Mouse (Mus musculus) embryonic facial prominence, embryonic 11.5 days (tissue): ENCODE data around the gene Agap2. TPM values are rescaled to one million over a fixed set of nuclear protein-coding genes. Genes with fewer than 3 reads are reported as not detected.
A peak's percentile ranks its signal among the peaks of the same experiment; 100 is the strongest.

ENCODE experiments used
- ATAC-seq: fragments of 200-750 bp; cut with Nextera tagmentation; replicated peaks from 2 replicates; pipeline ENCODE4 v1.8.0; 2017; ENCODE audit warnings: low read depth; ENCODE audit not compliant: insufficient number of reproducible peaks, low FRiP score, low TSS enrichment
- DNase-seq: peaks from one replicate; pipeline ENCODE4 v3.0.0-alpha.2; 2015; ENCODE audit warnings: low spot score
- H3K27ac ChIP-seq: fragments of 300-500 bp; sonication (generic); replicated peaks from 2 replicates; pipeline ENCODE4 v1.5.1; 2014; ENCODE audit warnings: mild to moderate bottlenecking, low read depth, low read length, control low read depth
- H3K27me3 ChIP-seq: fragments of 300-500 bp; sonication (generic); 2 replicates; pipeline ENCODE4 v1.6.1; 2014; ENCODE audit warnings: mild to moderate bottlenecking, low read length, moderate library complexity, mixed read lengths; ENCODE audit not compliant: control insufficient read depth, insufficient read depth
- H3K36me3 ChIP-seq: fragments of 300-500 bp; sonication (generic); replicated peaks from 2 replicates; pipeline ENCODE4 v1.6.1; 2014; ENCODE audit warnings: low read depth, mild to moderate bottlenecking, low read length, moderate library complexity, mixed read lengths; ENCODE audit not compliant: control insufficient read depth, insufficient read depth
- H3K4me1 ChIP-seq: fragments of 300-500 bp; sonication (generic); 2 replicates; pipeline ENCODE4 v1.6.1; 2014; ENCODE audit warnings: low read length, mixed read lengths; ENCODE audit not compliant: control insufficient read depth, insufficient read depth
- H3K4me2 ChIP-seq: fragments of 300-500 bp; sonication (generic); 2 replicates; pipeline ENCODE4 v1.6.1; 2014; ENCODE audit warnings: low read depth, mild to moderate bottlenecking, control low read depth, low read length, moderate library complexity
- H3K4me3 ChIP-seq: fragments of 300-500 bp; sonication (generic); 2 replicates; pipeline ENCODE4 v1.5.1; 2014; ENCODE audit warnings: low read depth, low read length, control low read depth
- H3K9ac ChIP-seq: fragments of 300-500 bp; sonication (generic); replicated peaks from 2 replicates; pipeline ENCODE4 v1.6.1; 2014; ENCODE audit warnings: mild to moderate bottlenecking, control low read depth, low read length
- H3K9me3 ChIP-seq: fragments of 300-500 bp; sonication (generic); replicated peaks from 2 replicates; pipeline ENCODE4 v1.6.1; 2016; ENCODE audit warnings: mild to moderate bottlenecking, low read length, inconsistent platforms, mixed read lengths; ENCODE audit not compliant: control insufficient read depth
- WGBS: fragments of 180-500 bp; shearing (Covaris S2); extraction: QIAGEN DNeasy Blood & Tissue Kit; methylation state at CpG from one replicate; pipeline ENCODE4 v1.1.7; 2014; 5-methylcytosine and 5-hydroxymethylcytosine counted together
- polyA plus RNA-seq: library from polyadenylated mRNA; unstranded; fragments of >200 nt; fragmentation: Nextera tagmentation; extraction: Ambion mirVana; gene quantifications from 2 replicates; pipeline ENCODE4 v1.2.1, GENCODE M21; 2014

Gene Agap2
- polyA plus RNA-seq, 1 experiment from 2014 or later = 0.80 TPM

DNA sequence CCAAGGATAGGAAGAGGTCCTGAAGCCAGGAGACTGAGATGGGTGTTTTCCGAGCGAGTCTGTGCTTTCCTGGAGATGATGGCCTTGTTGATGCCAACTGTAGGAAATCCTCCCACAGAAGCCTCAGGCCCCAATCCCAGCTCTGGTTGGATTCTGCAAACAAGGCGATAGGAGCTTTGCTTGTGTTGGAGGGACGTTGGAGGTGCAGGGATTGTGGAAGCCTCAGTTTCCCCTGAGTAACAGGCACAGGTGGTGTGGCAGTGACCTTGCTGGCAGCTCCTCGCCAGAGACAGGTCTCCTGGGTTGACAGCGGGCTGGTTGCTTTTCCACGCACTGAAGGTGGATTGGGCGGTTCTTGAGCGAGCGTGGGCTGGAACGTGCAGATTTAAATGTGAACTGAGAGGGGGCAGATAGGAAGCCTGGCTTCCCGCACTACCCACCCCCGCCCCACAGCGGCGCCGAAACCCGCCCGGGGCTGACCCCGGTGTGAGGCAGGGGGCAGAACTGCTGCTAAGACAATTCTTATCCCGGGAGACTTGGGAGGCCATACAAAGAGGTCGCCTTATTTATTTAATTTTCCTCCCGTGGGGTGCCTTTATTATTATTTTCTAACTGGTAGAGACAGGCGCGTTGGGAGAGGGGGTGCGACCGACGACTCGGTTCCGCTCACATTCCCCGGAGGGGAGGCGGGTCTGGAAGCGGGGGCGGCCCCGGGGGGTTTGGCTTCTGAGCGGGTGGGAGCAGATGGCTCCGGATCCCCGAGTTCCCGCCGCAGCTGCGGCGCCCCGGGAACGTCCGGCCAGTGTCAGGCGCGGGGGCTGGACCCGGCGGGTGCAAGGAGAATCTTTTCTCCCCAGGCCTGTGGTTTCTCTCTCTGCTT lies 6.1 kb downstream of the Agap2 start:
- Histone ChIP-seq H3K4me2 (peak overlapping the region; percentile 34), H3K4me1 (peaks cover 13% of the 10 kb centered on the region), H3K27ac (no peak overlapping the region), H3K36me3 (no peaks in the 10 kb centered on the region), H3K9ac (no peak overlapping the region), H3K27me3 (peaks cover 52% of the 10 kb centered on the region), H3K9me3 (no peaks in the 10 kb centered on the region), H3K4me3 (peak overlapping the region; percentile 18)
- DNase-seq (no peak), ATAC-seq (no peak)
- 2% methylated on average over 48 of the region's 48 CpGs for WGBS

DNA sequence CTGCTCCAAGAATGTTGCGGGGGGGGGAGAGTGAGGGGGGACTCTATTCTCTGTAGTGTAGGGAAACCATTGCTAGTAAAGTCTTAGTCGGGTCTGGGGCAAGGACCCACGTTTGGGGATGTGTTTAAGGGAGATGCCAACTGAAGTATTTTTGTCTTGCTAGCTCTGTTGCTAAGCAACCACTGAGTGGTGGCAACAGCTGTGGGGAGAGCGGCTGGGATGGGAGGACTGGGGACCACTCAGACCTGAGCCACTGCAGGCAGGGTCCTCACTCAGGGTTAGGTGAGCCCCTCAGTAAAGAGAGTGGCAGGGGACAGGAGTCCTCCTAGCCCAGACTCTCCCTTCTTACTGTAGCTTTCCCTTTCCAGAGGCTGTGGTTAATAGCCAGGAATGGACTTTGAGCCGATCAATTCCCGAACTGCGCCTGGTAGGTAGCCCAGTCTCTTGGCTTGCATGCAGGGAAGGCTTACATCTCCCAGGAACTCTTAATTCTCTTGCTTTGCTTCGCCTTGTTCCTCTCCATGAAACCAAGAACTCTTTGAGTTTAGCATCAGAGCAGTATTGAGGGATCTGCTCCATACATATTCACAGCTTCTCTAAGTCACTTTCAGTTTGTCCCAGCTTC lies 7.0 kb downstream of the Agap2 start:
- Histone ChIP-seq H3K36me3 (no peaks in the 10 kb centered on the region), H3K4me1 (peaks cover 13% of the 10 kb centered on the region), H3K27ac (no peak overlapping the region), H3K4me3 (no peak overlapping the region; the same call in 1 of the 2 replicates), H3K9ac (no peak overlapping the region), H3K9me3 (no peaks in the 10 kb centered on the region), H3K4me2 (no peak overlapping the region), H3K27me3 (peaks cover 52% of the 10 kb centered on the region)
- no peak for DNase-seq
- ATAC-seq = no peak
- 33% methylated on average over 8 of the region's 8 CpGs for WGBS

DNA sequence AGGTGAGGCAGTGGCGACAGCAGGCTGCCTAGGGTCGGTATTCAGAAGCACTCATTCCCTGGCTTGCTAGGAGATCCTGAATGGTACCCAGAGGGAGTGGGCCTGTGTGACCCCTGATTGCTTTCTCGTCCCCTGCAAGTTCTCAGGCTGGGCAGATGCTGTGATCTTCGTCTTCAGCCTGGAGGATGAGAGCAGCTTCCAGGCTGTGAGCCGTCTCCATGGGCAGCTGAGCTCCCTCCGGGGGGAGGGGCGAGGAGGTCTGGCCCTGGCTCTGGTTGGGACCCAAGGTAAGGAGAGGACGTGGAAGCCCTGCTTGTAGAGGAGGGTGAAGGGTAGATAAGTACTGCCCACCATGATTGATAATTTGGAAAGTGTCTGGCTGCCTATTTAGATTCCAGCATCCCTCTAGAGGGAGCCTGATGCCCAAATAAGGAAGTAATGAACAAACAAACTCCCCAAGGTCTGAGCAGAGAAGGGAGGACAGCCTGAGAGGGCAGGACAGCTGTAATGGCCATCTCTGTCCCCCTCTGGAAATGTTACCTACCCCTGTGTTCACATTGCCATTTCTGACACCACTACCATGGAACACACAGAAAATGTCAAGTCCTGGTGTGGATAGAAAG lies 8.3 kb downstream of the Agap2 start:
- Histone ChIP-seq H3K36me3 (no peaks in the 10 kb centered on the region), H3K4me3 (no peak overlapping the region), H3K27ac (no peak overlapping the region), H3K4me2 (no peak overlapping the region), H3K9me3 (no peaks in the 10 kb centered on the region), H3K9ac (no peak overlapping the region), H3K27me3 (peaks cover 45% of the 10 kb centered on the region), H3K4me1 (peaks cover 11% of the 10 kb centered on the region)
- ATAC-seq (no peak), DNase-seq (no peak)
- 33% methylated on average over 8 of the region's 8 CpGs for WGBS

DNA sequence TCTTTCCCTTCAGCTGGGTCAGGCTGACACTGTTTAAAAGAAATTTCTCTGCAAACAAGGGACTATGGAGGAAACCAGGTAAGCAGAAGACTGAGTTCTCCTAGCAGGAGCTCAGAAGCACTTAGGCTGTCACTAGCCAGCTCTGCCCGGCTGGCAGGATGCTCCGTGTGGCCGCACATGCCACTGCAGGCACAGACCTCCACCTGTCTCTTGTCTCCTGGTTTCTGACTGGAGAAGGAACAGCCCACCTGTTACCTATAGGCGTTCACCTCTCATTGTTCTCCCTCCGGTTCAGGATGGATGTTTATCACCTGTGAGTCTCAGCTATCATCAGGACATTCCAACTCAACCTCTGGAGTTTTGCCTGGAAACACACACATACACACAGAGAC lies 8.8 kb downstream of the Agap2 start:
- DNase-seq (no peak), ATAC-seq (no peak)
- H3K9me3 ChIP-seq = no peaks in the 10 kb centered on the region
- H3K27me3 ChIP-seq = peaks cover 45% of the 10 kb centered on the region
- H3K9ac ChIP-seq = no peak overlapping the region
- 43% methylated on average over 5 of the region's 5 CpGs for WGBS
- H3K4me1 ChIP-seq = peaks cover 11% of the 10 kb centered on the region
- no peak overlapping the region for H3K4me3 ChIP-seq
- H3K36me3 ChIP-seq = no peaks in the 10 kb centered on the region
- H3K27ac ChIP-seq = no peak overlapping the region
- no peak overlapping the region for H3K4me2 ChIP-seq

DNA sequence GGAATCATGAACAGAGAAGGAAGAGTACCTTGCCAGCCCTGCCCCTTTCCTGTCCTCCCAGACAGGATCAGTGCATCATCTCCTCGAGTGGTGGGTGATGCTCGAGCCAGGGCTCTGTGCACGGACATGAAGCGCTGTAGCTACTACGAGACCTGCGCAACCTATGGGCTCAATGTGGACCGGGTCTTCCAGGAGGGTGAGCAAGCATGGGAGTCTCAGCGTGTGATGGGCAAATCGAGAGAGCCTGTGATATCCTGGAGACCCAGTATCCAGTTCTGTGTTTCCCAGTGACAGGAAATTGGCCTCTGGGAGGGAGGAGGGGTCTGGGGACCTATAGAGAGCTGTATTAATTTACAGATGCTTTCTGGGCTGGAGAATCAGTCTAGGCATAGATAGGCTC lies 10.0 kb downstream of the Agap2 start:
- Histone ChIP-seq H3K36me3 (no peaks in the 10 kb centered on the region), H3K9ac (no peak overlapping the region), H3K27ac (no peak overlapping the region), H3K4me2 (no peak overlapping the region), H3K4me1 (peaks cover 9% of the 10 kb centered on the region), H3K4me3 (no peak overlapping the region), H3K27me3 (peaks cover 46% of the 10 kb centered on the region), H3K9me3 (no peaks in the 10 kb centered on the region)
- WGBS = 78% methylated on average over 9 of the region's 9 CpGs
- ATAC-seq (no peak), DNase-seq (no peak)

DNA sequence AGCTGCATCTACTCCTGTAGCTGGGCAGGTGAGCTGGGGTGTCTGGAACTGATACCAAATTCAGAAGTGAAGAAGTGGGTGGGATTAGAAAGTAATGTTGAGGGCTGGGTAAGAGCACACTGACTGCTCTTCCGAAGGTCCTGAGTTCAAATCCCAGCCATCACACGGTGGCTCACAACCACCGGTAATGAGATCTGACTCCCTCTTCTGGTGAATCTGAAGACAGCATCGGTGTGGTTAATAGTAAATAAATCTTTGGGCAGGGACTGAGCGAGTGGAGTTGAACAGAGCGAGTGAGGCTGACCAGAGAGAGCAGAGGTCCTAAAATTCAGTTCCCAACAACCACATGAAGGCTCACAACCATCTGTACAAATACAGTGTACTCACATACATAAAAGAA lies 10.5 kb downstream of the Agap2 start:
- Histone ChIP-seq H3K9ac (no peak overlapping the region), H3K36me3 (no peaks in the 10 kb centered on the region), H3K4me1 (peaks cover 9% of the 10 kb centered on the region), H3K27me3 (peaks cover 46% of the 10 kb centered on the region), H3K4me2 (no peak overlapping the region), H3K4me3 (no peak overlapping the region), H3K9me3 (no peaks in the 10 kb centered on the region), H3K27ac (no peak overlapping the region)
- ATAC-seq (no peak), DNase-seq (no peak)
- WGBS = 70% methylated on average over 6 of the region's 6 CpGs

DNA sequence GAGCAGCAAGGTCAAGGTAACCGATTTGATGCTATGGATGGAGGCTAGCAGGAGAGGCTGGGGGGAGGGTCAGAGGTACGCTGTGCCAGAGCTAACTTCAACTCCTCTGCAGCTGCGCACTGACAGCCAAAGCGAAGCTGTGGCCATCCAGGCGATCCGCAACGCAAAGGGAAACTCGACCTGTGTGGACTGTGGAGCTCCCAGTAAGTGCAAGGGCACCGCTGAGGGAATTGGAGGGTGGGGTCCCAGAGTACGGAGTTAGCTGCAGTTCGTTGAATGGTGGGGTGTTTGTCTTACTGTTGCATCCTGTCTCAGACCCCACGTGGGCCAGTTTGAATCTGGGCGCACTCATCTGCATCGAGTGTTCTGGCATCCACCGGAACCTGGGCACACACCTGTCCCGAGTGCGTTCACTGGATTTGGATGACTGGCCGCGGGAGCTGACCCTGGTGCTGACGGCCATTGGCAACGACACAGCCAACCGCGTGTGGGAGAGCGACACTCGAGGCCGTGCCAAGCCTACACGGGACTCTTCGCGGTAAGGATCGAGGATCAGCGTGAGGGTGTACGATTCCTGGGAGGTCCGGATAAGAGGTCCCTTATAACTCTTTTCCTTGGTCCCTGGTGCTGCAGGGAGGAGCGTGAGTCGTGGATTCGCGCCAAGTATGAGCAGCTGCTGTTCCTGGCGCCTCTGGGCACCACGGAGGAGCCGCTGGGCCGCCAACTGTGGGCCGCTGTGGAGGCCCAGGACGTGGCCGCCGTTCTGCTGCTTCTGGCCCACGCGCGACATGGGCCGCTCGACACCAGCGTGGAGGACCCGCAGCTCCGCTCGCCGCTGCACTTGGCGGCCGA lies 15.7 kb downstream of the Agap2 start:
- Histone ChIP-seq H3K4me3 (no peak overlapping the region), H3K4me2 (peak overlapping the region; percentile 17; the same call in 1 of the 2 replicates), H3K9me3 (no peaks in the 10 kb centered on the region), H3K4me1 (0 out of 2 replicates have a peak, but pooled peaks cover 3% of the 10 kb centered on the region), H3K27ac (no peak overlapping the region), H3K27me3 (peaks cover 39% of the 10 kb centered on the region), H3K9ac (no peak overlapping the region), H3K36me3 (no peaks in the 10 kb centered on the region; the same call in 1 of the 2 replicates)
- DNase-seq = peak; percentile 61
- 6% methylated on average over 57 of the region's 57 CpGs for WGBS
- no peak for ATAC-seq
